Mouse (Mus musculus) neural tube, embryonic 14.5 days (tissue): ENCODE data around the gene Bcl7a. TPM values are rescaled to one million over a fixed set of nuclear protein-coding genes. Genes with fewer than 3 reads are reported as not detected.

Experiments
- ATAC-seq: fragments of 200-750 bp; cut with Nextera tagmentation; 2 replicates; pipeline ENCODE4 v1.8.0; 2017; ENCODE audit warnings: low read depth, mild to moderate bottlenecking, moderate TSS enrichment, moderate library complexity
- H3K27ac ChIP-seq: fragments of 300-500 bp; sonication (generic); 2 replicates; pipeline ENCODE4 v1.5.1; 2014; ENCODE audit warnings: low read depth, mild to moderate bottlenecking, control low read depth, low read length, moderate library complexity, mixed read lengths
- H3K27me3 ChIP-seq: fragments of 300-500 bp; sonication (generic); 2 replicates; pipeline ENCODE4 v1.6.1; 2014; ENCODE audit warnings: low read length; ENCODE audit not compliant: control insufficient read depth, insufficient read depth
- H3K36me3 ChIP-seq: fragments of 300-500 bp; sonication (generic); 2 replicates; pipeline ENCODE4 v1.6.1; 2014; ENCODE audit warnings: low read length, mixed read lengths; ENCODE audit not compliant: control insufficient read depth, insufficient read depth
- H3K4me1 ChIP-seq: fragments of 300-500 bp; sonication (generic); 2 replicates; pipeline ENCODE4 v1.6.1; 2014; ENCODE audit warnings: low read length; ENCODE audit not compliant: control insufficient read depth, insufficient read depth
- H3K4me2 ChIP-seq: fragments of 300-500 bp; sonication (generic); 2 replicates; pipeline ENCODE4 v1.6.1; 2014; ENCODE audit warnings: mild to moderate bottlenecking, low read depth, low read length, control low read depth
- H3K4me3 ChIP-seq: fragments of 300-500 bp; sonication (generic); 2 replicates; pipeline ENCODE4 v1.5.1; 2014; ENCODE audit warnings: low read depth, low read length, control low read depth, mixed read lengths
- H3K9ac ChIP-seq: fragments of 300-500 bp; sonication (generic); replicated peaks from 2 replicates; pipeline ENCODE4 v1.6.1; 2014; ENCODE audit warnings: low read depth, mild to moderate bottlenecking, control low read depth, low read length, mixed read lengths
- H3K9me3 ChIP-seq: fragments of 300-500 bp; sonication (generic); 2 replicates; pipeline ENCODE4 v1.6.1; 2016; ENCODE audit warnings: low read length; ENCODE audit not compliant: control insufficient read depth
- WGBS: fragments of 180-500 bp; shearing (Covaris S2); extraction: QIAGEN DNeasy Blood & Tissue Kit; methylation state at CpG from one replicate; pipeline ENCODE4 v1.1.7; 2014; 5-methylcytosine and 5-hydroxymethylcytosine counted together
- polyA plus RNA-seq: library from polyadenylated mRNA; unstranded; fragments of >200 nt; fragmentation: Nextera tagmentation; extraction: Ambion mirVana; gene quantifications from 2 replicates; pipeline ENCODE4 v1.2.1, GENCODE M21; 2014

The Bcl7a gene
- polyA plus RNA-seq, 1 experiment from 2014 or later: 40.8 TPM

DNA sequence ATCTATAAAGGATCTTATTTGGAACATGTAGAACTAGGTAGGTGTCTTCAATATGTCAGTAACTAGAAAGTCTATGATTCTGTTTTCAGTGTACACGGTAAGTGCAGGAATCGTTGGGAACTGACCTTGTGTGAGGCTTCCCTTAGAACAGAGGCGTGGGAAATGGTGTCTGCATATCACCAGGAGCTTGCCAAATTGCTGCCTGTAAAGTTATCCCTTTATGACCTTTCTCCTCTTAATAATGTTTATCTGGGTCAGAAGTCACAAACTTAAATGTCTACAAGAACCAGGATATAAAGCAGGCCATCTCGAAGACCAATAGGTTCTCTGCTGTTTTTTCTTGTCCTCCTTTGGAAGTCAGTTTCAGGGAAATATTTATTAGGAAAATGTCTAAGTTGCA, 68.6 kb downstream of the Bcl7a start:
- WGBS: 90% methylated on average over 4 of the region's 4 CpGs
- peaks cover 11% of the 10 kb centered on the region for H3K4me1 ChIP-seq
- no peak overlapping the region for H3K9ac ChIP-seq
- H3K9me3 ChIP-seq: no peaks in the 10 kb centered on the region
- H3K27ac ChIP-seq: no peak overlapping the region
- no peaks in the 10 kb centered on the region for H3K27me3 ChIP-seq
- no peak overlapping the region for H3K4me2 ChIP-seq
- H3K36me3 ChIP-seq: no peaks in the 10 kb centered on the region
- ATAC-seq: no peak
- no peak overlapping the region for H3K4me3 ChIP-seq

DNA sequence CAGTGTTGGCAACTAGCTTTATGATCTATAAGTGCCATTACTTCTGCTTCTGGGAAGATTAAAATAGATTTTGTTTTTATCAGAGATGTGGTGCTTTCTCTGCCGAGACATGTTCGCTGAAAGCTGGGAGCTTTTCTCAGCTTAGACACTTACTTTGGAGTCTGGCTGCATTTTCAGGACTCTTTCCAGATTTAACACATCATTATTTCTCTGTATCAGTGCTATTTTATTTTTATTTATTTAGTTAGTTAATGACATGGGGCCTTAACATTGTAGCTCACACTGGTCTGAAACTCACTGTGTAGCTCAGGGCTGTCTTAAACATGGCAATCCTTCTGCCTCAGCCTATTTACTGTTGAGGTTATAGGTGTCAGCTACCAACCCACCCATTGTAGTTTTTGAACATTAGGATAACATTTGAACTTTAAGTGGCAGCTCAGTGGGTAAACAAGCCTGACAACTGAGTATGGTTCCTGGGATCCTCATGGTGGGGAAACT, 70.3 kb downstream of the Bcl7a start:
- Histone ChIP-seq H3K36me3 (no peaks in the 10 kb centered on the region), H3K4me2 (no peak overlapping the region), H3K27me3 (no peaks in the 10 kb centered on the region), H3K27ac (no peak overlapping the region), H3K4me3 (no peak overlapping the region), H3K4me1 (peaks cover 11% of the 10 kb centered on the region), H3K9me3 (no peaks in the 10 kb centered on the region), H3K9ac (no peak overlapping the region)
- no peak for ATAC-seq
- WGBS: 84% methylated on average over 2 of the region's 2 CpGs

- Histone ChIP-seq H3K27ac (no peak overlapping the region), H3K4me2 (no peak overlapping the region), H3K9ac (no peak overlapping the region), H3K27me3 (no peaks in the 10 kb centered on the region), H3K9me3 (no peaks in the 10 kb centered on the region), H3K36me3 (no peaks in the 10 kb centered on the region), H3K4me3 (no peak overlapping the region), H3K4me1 (peaks cover 11% of the 10 kb centered on the region)
- 93% methylated on average over 3 of the region's 3 CpGs for WGBS
- no peak for ATAC-seq
These were observed 72.5 kb downstream of the Bcl7a start for GRCm38 (mm10) chr5:123416149-123416548.

DNA sequence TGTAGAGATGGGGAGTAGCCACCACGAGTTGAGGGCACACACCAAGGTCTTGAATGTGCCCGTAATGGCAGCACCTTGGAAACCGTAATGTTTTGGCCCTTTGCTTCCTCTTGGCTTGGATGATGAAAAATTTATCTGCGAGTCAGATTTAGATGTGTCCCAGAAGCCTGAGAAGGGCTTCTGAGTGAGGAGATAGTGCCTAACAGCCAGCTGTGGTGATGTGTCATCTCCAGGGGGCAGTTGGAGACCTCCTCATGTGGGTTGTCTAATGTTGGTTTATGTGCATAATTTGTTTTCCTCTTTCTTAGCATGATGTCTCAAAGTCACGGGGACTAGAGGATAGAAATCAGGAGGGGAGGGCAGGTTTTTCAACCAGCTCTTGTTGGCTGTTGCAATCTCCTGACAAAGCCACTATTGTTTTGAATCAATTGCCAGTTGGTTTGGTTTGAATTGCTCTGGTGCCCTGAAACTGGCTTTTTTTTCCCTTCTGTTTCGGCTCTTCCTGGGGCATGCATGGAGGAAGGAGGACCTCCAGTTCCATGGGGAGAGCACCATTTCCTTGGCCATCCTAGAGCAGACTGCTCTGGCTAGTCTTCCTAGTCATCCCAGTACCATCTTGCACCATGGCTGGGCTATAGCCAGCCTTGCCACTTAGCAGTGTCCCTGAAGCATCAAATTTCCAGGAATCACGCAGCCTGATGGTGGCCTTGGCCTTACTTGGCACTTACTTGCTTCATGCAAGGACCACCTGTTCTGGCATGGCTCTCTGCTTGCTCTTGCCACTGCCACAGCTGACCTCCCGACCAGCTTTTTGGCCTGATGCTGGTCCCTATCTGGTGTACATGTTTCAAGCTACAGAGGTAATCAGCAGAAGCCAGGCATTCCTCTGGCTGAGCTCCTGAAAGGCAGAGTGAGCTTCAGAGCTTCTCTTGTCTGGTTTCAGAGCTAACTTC, 73.2 kb downstream of the Bcl7a start:
- Histone ChIP-seq H3K4me3 (no peak overlapping the region), H3K4me2 (no peak overlapping the region), H3K27ac (peak overlapping the region; percentile 10; the same call in 1 of the 2 replicates), H3K27me3 (no peaks in the 10 kb centered on the region), H3K36me3 (no peaks in the 10 kb centered on the region), H3K9me3 (no peaks in the 10 kb centered on the region), H3K9ac (no peak overlapping the region), H3K4me1 (peaks cover 11% of the 10 kb centered on the region)
- 59% methylated on average over 8 of the region's 8 CpGs for WGBS
- ATAC-seq: no peak

- Histone ChIP-seq H3K4me2 (no peak overlapping the region), H3K36me3 (no peaks in the 10 kb centered on the region), H3K27ac (no peak overlapping the region), H3K9me3 (no peaks in the 10 kb centered on the region), H3K4me3 (no peak overlapping the region), H3K4me1 (no peaks in the 10 kb centered on the region), H3K9ac (no peak overlapping the region), H3K27me3 (no peaks in the 10 kb centered on the region)
- no peak for ATAC-seq
- WGBS: 66% methylated on average over 2 of the region's 2 CpGs
These were observed 80.3 kb downstream of the Bcl7a start for GRCm38 (mm10) chr5:123423885-123424284.

Other genes with a start within 250 kb of the Bcl7a start
- 8.9 and 13.1 TPM in 2 replicates for gene Rhof, start 211.1 kb upstream of the Bcl7a start, polyA plus RNA-seq
- 13.0 and 15.9 TPM in 2 replicates for gene Setd1b, start 201.6 kb upstream of the Bcl7a start, polyA plus RNA-seq
- gene Psmd9, start 174.4 kb upstream of the Bcl7a start, polyA plus RNA-seq: 63.9 and 78.7 TPM in 2 replicates
- not detected in 2 replicates for gene Hpd, start 161.1 kb upstream of the Bcl7a start, polyA plus RNA-seq
- 1.1 and 1.4 TPM in 2 replicates for gene Wdr66, start 91.7 kb upstream of the Bcl7a start, polyA plus RNA-seq
- gene Mlxip, start 51.0 kb downstream of the Bcl7a start, polyA plus RNA-seq: 24.4 and 26.7 TPM in 2 replicates
- gene Lrrc43, start 145.5 kb downstream of the Bcl7a start, polyA plus RNA-seq: 0.13 and 0.44 TPM in 2 replicates
- gene Il31, start 145.7 kb downstream of the Bcl7a start, polyA plus RNA-seq: not detected in 2 replicates
- 0.79 and 1.3 TPM in 2 replicates for gene B3gnt4, start 166.6 kb downstream of the Bcl7a start, polyA plus RNA-seq
- 111 and 113 TPM in 2 replicates for gene Diablo, start 180.3 kb downstream of the Bcl7a start, polyA plus RNA-seq
- 0.17 and 16.3 TPM in 2 replicates for gene Gm49027, start 181.7 kb downstream of the Bcl7a start, polyA plus RNA-seq
- gene Vps33a, start 229.2 kb downstream of the Bcl7a start, polyA plus RNA-seq: 47.3 and 50.8 TPM in 2 replicates